Mouse (Mus musculus): Measurements from ENCODE around the gene Rbfox1. TPM values are rescaled to one million over a fixed set of nuclear protein-coding genes. Genes with fewer than 3 reads are reported as not detected.

The Rbfox1 gene
- polyA plus RNA-seq, 1 experiment from 2014 or later, result 2.2 TPM

- H3K4me2 ChIP-seq, result no peak overlapping the region
- no peak overlapping the region for H3K4me3 ChIP-seq
- ATAC-seq (ENCODE audit: insufficient number of reproducible peaks, low FRiP score), result no peak
- H3K27me3 ChIP-seq (replicated peaks), result no peaks in the 10 kb centered on the region
- no peaks in the 10 kb centered on the region for H3K36me3 ChIP-seq
- H3K4me1 ChIP-seq (replicated peaks), result no peaks in the 10 kb centered on the region
- H3K9me3 ChIP-seq (replicated peaks), result no peaks in the 10 kb centered on the region
- no peak overlapping the region for H3K27ac ChIP-seq (ENCODE audit: poor library complexity, severe bottlenecking)
- 56% methylated on average over 6 of the region's 6 CpGs for WGBS
- H3K9ac ChIP-seq, result no peak overlapping the region
These were observed 1519.8 kb downstream of the Rbfox1 start for GRCm38 (mm10) chr16:7404766-7405492.

- no peaks in the 10 kb centered on the region for H3K4me1 ChIP-seq (replicated peaks)
- H3K27ac ChIP-seq (ENCODE audit: poor library complexity, severe bottlenecking), result no peak overlapping the region
- H3K36me3 ChIP-seq, result no peaks in the 10 kb centered on the region
- ATAC-seq (ENCODE audit: insufficient number of reproducible peaks, low FRiP score), result no peak
- WGBS, result 49% methylated on average over 12 of the region's 12 CpGs
- no peaks in the 10 kb centered on the region for H3K27me3 ChIP-seq (replicated peaks)
- no peak overlapping the region for H3K4me3 ChIP-seq
- H3K4me2 ChIP-seq, result no peak overlapping the region
- H3K9me3 ChIP-seq (replicated peaks), result no peaks in the 10 kb centered on the region
- H3K9ac ChIP-seq, result no peak overlapping the region
These were observed 1522.9 kb downstream of the Rbfox1 start for GRCm38 (mm10) chr16:7407862-7408640.

- no peaks in the 10 kb centered on the region for H3K27me3 ChIP-seq (replicated peaks)
- H3K4me1 ChIP-seq (replicated peaks), result peaks cover 7% of the 10 kb centered on the region; the same call in 1 of the 2 replicates
- no peaks in the 10 kb centered on the region for H3K36me3 ChIP-seq
- ATAC-seq (ENCODE audit: insufficient number of reproducible peaks, low FRiP score), result peak; percentile 68
- peak overlapping the region; percentile 33 for H3K4me2 ChIP-seq
- 25% methylated on average over 12 of the region's 12 CpGs for WGBS
- H3K4me3 ChIP-seq, result peak overlapping the region; percentile 0; the same call in 1 of the 2 replicates
- H3K9me3 ChIP-seq (replicated peaks), result no peaks in the 10 kb centered on the region
- H3K9ac ChIP-seq, result no peak overlapping the region
- H3K27ac ChIP-seq (ENCODE audit: poor library complexity, severe bottlenecking), result 0 out of 2 replicates have a peak overlapping the region, but pooled peaks have one; percentile 3
These were observed 1534.6 kb downstream of the Rbfox1 start for GRCm38 (mm10) chr16:7419655-7420281.

- Histone ChIP-seq H3K27ac (ENCODE audit: poor library complexity, severe bottlenecking) (no peak overlapping the region), H3K9me3 (replicated peaks) (no peaks in the 10 kb centered on the region), H3K4me1 (replicated peaks) (no peaks in the 10 kb centered on the region), H3K36me3 (no peaks in the 10 kb centered on the region), H3K4me3 (no peak overlapping the region), H3K4me2 (no peak overlapping the region), H3K9ac (no peak overlapping the region), H3K27me3 (replicated peaks) (no peaks in the 10 kb centered on the region)
- 62% methylated on average over 3 of the region's 3 CpGs for WGBS
- ATAC-seq (ENCODE audit: insufficient number of reproducible peaks, low FRiP score), result no peak
These were observed 1540.4 kb downstream of the Rbfox1 start for GRCm38 (mm10) chr16:7425386-7426089.

GRCm38 (mm10) chr16:7433296-7433695 lies 1548.1 kb downstream of the Rbfox1 start:
- H3K27me3 ChIP-seq (replicated peaks), result no peaks in the 10 kb centered on the region
- 84% methylated on average over 6 of the region's 6 CpGs for WGBS
- H3K4me1 ChIP-seq (replicated peaks), result no peaks in the 10 kb centered on the region
- 0 out of 2 replicates have a peak, but pooled peaks cover 2% of the 10 kb centered on the region for H3K9me3 ChIP-seq (replicated peaks)
- no peaks in the 10 kb centered on the region for H3K36me3 ChIP-seq
- no peak overlapping the region for H3K27ac ChIP-seq (ENCODE audit: poor library complexity, severe bottlenecking)
- H3K4me3 ChIP-seq, result no peak overlapping the region
- H3K9ac ChIP-seq, result no peak overlapping the region
- ATAC-seq (ENCODE audit: insufficient number of reproducible peaks, low FRiP score), result no peak
- H3K4me2 ChIP-seq, result no peak overlapping the region

GRCm38 (mm10) chr16:7446791-7447290 lies 1561.7 kb downstream of the Rbfox1 start:
- Histone ChIP-seq H3K27ac (ENCODE audit: poor library complexity, severe bottlenecking) (no peak overlapping the region), H3K9ac (no peak overlapping the region), H3K4me2 (no peak overlapping the region), H3K9me3 (replicated peaks) (no peaks in the 10 kb centered on the region), H3K4me3 (no peak overlapping the region), H3K27me3 (replicated peaks) (no peaks in the 10 kb centered on the region), H3K36me3 (no peaks in the 10 kb centered on the region), H3K4me1 (replicated peaks) (no peaks in the 10 kb centered on the region)
- 76% methylated on average over 1 of the region's 1 CpGs for WGBS
- no peak for ATAC-seq (ENCODE audit: insufficient number of reproducible peaks, low FRiP score)

GRCm38 (mm10) chr16:7447718-7448649 lies 1562.8 kb downstream of the Rbfox1 start:
- Histone ChIP-seq H3K4me1 (replicated peaks) (no peaks in the 10 kb centered on the region), H3K27me3 (replicated peaks) (no peaks in the 10 kb centered on the region), H3K4me2 (no peak overlapping the region), H3K9ac (no peak overlapping the region), H3K36me3 (no peaks in the 10 kb centered on the region), H3K9me3 (replicated peaks) (no peaks in the 10 kb centered on the region), H3K27ac (ENCODE audit: poor library complexity, severe bottlenecking) (no peak overlapping the region), H3K4me3 (no peak overlapping the region)
- WGBS, result 67% methylated on average over 8 of the region's 8 CpGs
- ATAC-seq (ENCODE audit: insufficient number of reproducible peaks, low FRiP score), result no peak

GRCm38 (mm10) chr16:7451193-7451592 lies 1566.0 kb downstream of the Rbfox1 start:
- no peak overlapping the region for H3K27ac ChIP-seq (ENCODE audit: poor library complexity, severe bottlenecking)
- H3K4me2 ChIP-seq, result no peak overlapping the region
- no peak overlapping the region for H3K9ac ChIP-seq
- no peak for ATAC-seq (ENCODE audit: insufficient number of reproducible peaks, low FRiP score)
- H3K9me3 ChIP-seq (replicated peaks), result no peaks in the 10 kb centered on the region
- H3K36me3 ChIP-seq, result no peaks in the 10 kb centered on the region
- H3K27me3 ChIP-seq (replicated peaks), result no peaks in the 10 kb centered on the region
- H3K4me1 ChIP-seq (replicated peaks), result no peaks in the 10 kb centered on the region
- 79% methylated on average over 3 of the region's 3 CpGs for WGBS
- H3K4me3 ChIP-seq, result no peak overlapping the region

GRCm38 (mm10) chr16:7457571-7457970 lies 1572.4 kb downstream of the Rbfox1 start:
- Histone ChIP-seq H3K36me3 (no peaks in the 10 kb centered on the region), H3K9ac (no peak overlapping the region), H3K4me1 (replicated peaks) (no peaks in the 10 kb centered on the region), H3K9me3 (replicated peaks) (no peaks in the 10 kb centered on the region), H3K4me2 (no peak overlapping the region), H3K4me3 (no peak overlapping the region), H3K27me3 (replicated peaks) (no peaks in the 10 kb centered on the region), H3K27ac (ENCODE audit: poor library complexity, severe bottlenecking) (no peak overlapping the region)
- ATAC-seq (ENCODE audit: insufficient number of reproducible peaks, low FRiP score), result no peak
- 83% methylated on average over 4 of the region's 4 CpGs for WGBS
